ENCODE assay signal across 12 mouse cellular contexts in the genomic region with DNA sequence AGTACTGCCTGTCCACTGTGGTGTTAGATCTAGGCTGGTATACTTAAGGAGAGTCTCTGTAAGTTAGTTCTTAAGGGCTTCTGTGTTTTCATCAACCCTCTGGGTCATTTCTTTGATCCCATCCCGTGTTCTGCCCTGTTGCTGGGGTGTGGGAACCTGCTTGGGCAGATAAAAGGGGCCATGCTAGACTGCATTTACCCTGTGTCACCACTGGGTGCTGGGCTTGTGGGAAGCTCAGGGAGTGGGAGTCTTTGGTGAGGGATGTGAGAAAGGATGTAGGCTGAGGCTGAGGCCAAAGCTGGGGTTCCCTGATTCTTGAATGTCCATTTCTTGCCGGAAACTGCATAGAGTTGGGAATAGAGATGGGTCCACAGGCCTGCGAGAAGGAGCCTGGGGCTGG.
"Had no signal": no experiment of that assay in that cellular context is flagged by ENCODE, and none has a peak within 500 bp of the region (broad histone marks: within the 10 kb centered on the region; RNA-seq: fewer than 3 reads in every experiment).

No protein-coding gene starts in this region.

- H3K4me2 ChIP-seq: liver, embryonic 12.5 days; lung, embryonic 15.5 days; midbrain, embryonic 13.5 days; neural tube, embryonic 15.5 days had no signal

- H3K27ac ChIP-seq: left cerebral cortex, adult 2 months; limb, embryonic 10.5 days; liver, embryonic 12.5 days; lung, embryonic 15.5 days; midbrain, embryonic 13.5 days; neural tube, embryonic 15.5 days had no signal

- H3K4me3 ChIP-seq: left cerebral cortex, adult 2 months; limb, embryonic 10.5 days; liver, embryonic 12.5 days; lung, embryonic 15.5 days; midbrain, embryonic 13.5 days; myocyte; neural tube, embryonic 15.5 days had no signal

- ATAC-seq: liver, embryonic 12.5 days; midbrain, embryonic 13.5 days had no signal

- H3K27me3 ChIP-seq: liver, embryonic 12.5 days; lung, embryonic 15.5 days; midbrain, embryonic 13.5 days; neural tube, embryonic 15.5 days had no signal

- H3K4me1 ChIP-seq: limb, embryonic 10.5 days; liver, embryonic 12.5 days; lung, embryonic 15.5 days; midbrain, embryonic 13.5 days; neural tube, embryonic 15.5 days had no signal

- H3K9me3 ChIP-seq: limb, embryonic 10.5 days; liver, embryonic 12.5 days; lung, embryonic 15.5 days; midbrain, embryonic 13.5 days; neural tube, embryonic 15.5 days had no signal

- H3K36me3 ChIP-seq: liver, embryonic 12.5 days; lung, embryonic 15.5 days; midbrain, embryonic 13.5 days; neural tube, embryonic 15.5 days had no signal

- DNase-seq: kidney, postnatal 25 days; right cerebral cortex, adult 18-20 months; right cerebral cortex, postnatal 25 days; thymus, adult 18-20 months; thymus, postnatal 14 days had no signal

- H3K9ac ChIP-seq: liver, embryonic 12.5 days; lung, embryonic 15.5 days; midbrain, embryonic 13.5 days; neural tube, embryonic 15.5 days had no signal
